Mouse (Mus musculus) neural tube, embryonic 12.5 days (tissue): Measurements from ENCODE around the gene Slc4a5. TPM values are rescaled to one million over a fixed set of nuclear protein-coding genes. Genes with fewer than 3 reads are reported as not detected.
A peak's percentile ranks its signal among the peaks of the same experiment; 100 is the strongest.

Experiments used
- ATAC-seq: fragments of 200-750 bp; cut with Nextera tagmentation; 2 replicates; pipeline ENCODE4 v1.8.0; 2017; ENCODE audit warnings: low read depth, mild to moderate bottlenecking, moderate TSS enrichment, moderate library complexity; ENCODE audit not compliant: low FRiP score
- H3K27ac ChIP-seq: fragments of 300-500 bp; sonication (generic); 2 replicates; pipeline ENCODE4 v1.5.1; 2016
- H3K27me3 ChIP-seq: fragments of 300-500 bp; sonication (generic); replicated peaks from 2 replicates; pipeline ENCODE4 v1.6.1; 2016; ENCODE audit warnings: mild to moderate bottlenecking
- H3K36me3 ChIP-seq: fragments of 300-500 bp; sonication (generic); 2 replicates; pipeline ENCODE4 v1.6.1; 2016; ENCODE audit warnings: mild to moderate bottlenecking
- H3K4me1 ChIP-seq: fragments of 300-500 bp; sonication (generic); 2 replicates; pipeline ENCODE4 v1.6.1; 2016
- H3K4me2 ChIP-seq: fragments of 300-500 bp; sonication (generic); replicated peaks from 2 replicates; pipeline ENCODE4 v1.6.1; 2016; ENCODE audit warnings: mild to moderate bottlenecking
- H3K4me3 ChIP-seq: fragments of 300-500 bp; sonication (generic); 2 replicates; pipeline ENCODE4 v1.5.1; 2016
- H3K9ac ChIP-seq: fragments of 300-500 bp; sonication (generic); 2 replicates; pipeline ENCODE4 v1.6.1; 2016; ENCODE audit warnings: mild to moderate bottlenecking
- H3K9me3 ChIP-seq: fragments of 300-500 bp; sonication (generic); 2 replicates; pipeline ENCODE4 v1.6.1; 2016; ENCODE audit warnings: mild to moderate bottlenecking
- WGBS: fragments of 180-500 bp; shearing (Covaris S2); methylation state at CpG from one replicate; pipeline ENCODE4 v1.1.7; 2016; 5-methylcytosine and 5-hydroxymethylcytosine counted together
- polyA plus RNA-seq: library from polyadenylated mRNA; unstranded; fragments of >200 nt; fragmentation: Nextera tagmentation; extraction: Ambion mirVana; gene quantifications from 2 replicates; pipeline ENCODE4 v1.2.1, GENCODE M21; 2016

The Slc4a5 gene
- polyA plus RNA-seq, 1 experiment from 2014 or later, result 0.34 TPM

GRCm38 (mm10) chr6:83237123-83237522, 17.5 kb downstream of the Slc4a5 start:
- H3K27me3 ChIP-seq, result 0 out of 2 replicates have a peak, but pooled peaks cover 2% of the 10 kb centered on the region
- H3K4me1 ChIP-seq, result peaks cover 18% of the 10 kb centered on the region
- H3K4me2 ChIP-seq, result peak overlapping the region; percentile 45
- no peaks in the 10 kb centered on the region for H3K36me3 ChIP-seq
- H3K4me3 ChIP-seq, result no peak overlapping the region
- WGBS, result 2% methylated on average over 8 of the region's 9 CpGs
- H3K9me3 ChIP-seq, result no peaks in the 10 kb centered on the region
- no peak overlapping the region for H3K9ac ChIP-seq
- H3K27ac ChIP-seq, result no peak overlapping the region
- no peak for ATAC-seq

- H3K9ac ChIP-seq, result no peak overlapping the region
- no peaks in the 10 kb centered on the region for H3K36me3 ChIP-seq
- H3K9me3 ChIP-seq, result no peaks in the 10 kb centered on the region
- H3K4me3 ChIP-seq, result no peak overlapping the region
- H3K27me3 ChIP-seq, result no peaks in the 10 kb centered on the region
- ATAC-seq, result no peak
- 55% methylated on average over 10 of the region's 10 CpGs for WGBS
- H3K4me1 ChIP-seq, result no peaks in the 10 kb centered on the region
- no peak overlapping the region for H3K27ac ChIP-seq
- no peak overlapping the region for H3K4me2 ChIP-seq
Measured at GRCm38 (mm10) chr6:83244422-83245061, 24.9 kb downstream of the Slc4a5 start.

GRCm38 (mm10) chr6:83245134-83245533, 25.5 kb downstream of the Slc4a5 start:
- no peak overlapping the region for H3K27ac ChIP-seq
- WGBS, result 91% methylated on average over 6 of the region's 6 CpGs

GRCm38 (mm10) chr6:83245997-83246396, 26.4 kb downstream of the Slc4a5 start:
- H3K27me3 ChIP-seq, result no peaks in the 10 kb centered on the region
- no peaks in the 10 kb centered on the region for H3K4me1 ChIP-seq
- no peaks in the 10 kb centered on the region for H3K36me3 ChIP-seq
- H3K9me3 ChIP-seq, result no peaks in the 10 kb centered on the region
- 98% methylated on average over 1 of the region's 1 CpGs for WGBS
- no peak for ATAC-seq
- no peak overlapping the region for H3K27ac ChIP-seq
- no peak overlapping the region for H3K4me3 ChIP-seq
- no peak overlapping the region for H3K9ac ChIP-seq
- no peak overlapping the region for H3K4me2 ChIP-seq

More at GRCm38 (mm10) chr6:83245134-83245533, 25.5 kb downstream of the Slc4a5 start:
- Histone ChIP-seq H3K9ac (no peak overlapping the region), H3K4me3 (no peak overlapping the region), H3K36me3 (no peaks in the 10 kb centered on the region), H3K4me1 (no peaks in the 10 kb centered on the region), H3K27me3 (no peaks in the 10 kb centered on the region), H3K4me2 (no peak overlapping the region), H3K9me3 (no peaks in the 10 kb centered on the region)
- no peak for ATAC-seq

GRCm38 (mm10) chr6:83246750-83247149, 27.1 kb downstream of the Slc4a5 start:
- no peaks in the 10 kb centered on the region for H3K27me3 ChIP-seq
- WGBS, result 90% methylated on average over 4 of the region's 4 CpGs
- H3K9me3 ChIP-seq, result no peaks in the 10 kb centered on the region
- no peak overlapping the region for H3K4me2 ChIP-seq
- H3K27ac ChIP-seq, result no peak overlapping the region
- ATAC-seq, result no peak
- no peak overlapping the region for H3K4me3 ChIP-seq
- H3K36me3 ChIP-seq, result no peaks in the 10 kb centered on the region
- H3K4me1 ChIP-seq, result no peaks in the 10 kb centered on the region
- H3K9ac ChIP-seq, result no peak overlapping the region

GRCm38 (mm10) chr6:83247153-83247552, 27.5 kb downstream of the Slc4a5 start:
- Histone ChIP-seq H3K9ac (no peak overlapping the region), H3K27ac (no peak overlapping the region), H3K36me3 (no peaks in the 10 kb centered on the region), H3K4me2 (no peak overlapping the region), H3K9me3 (no peaks in the 10 kb centered on the region), H3K4me3 (no peak overlapping the region), H3K27me3 (no peaks in the 10 kb centered on the region), H3K4me1 (no peaks in the 10 kb centered on the region)
- ATAC-seq, result no peak
- WGBS, result 88% methylated on average over 2 of the region's 2 CpGs

- Histone ChIP-seq H3K4me3 (no peak overlapping the region), H3K27ac (no peak overlapping the region), H3K9ac (no peak overlapping the region), H3K36me3 (no peaks in the 10 kb centered on the region), H3K4me2 (no peak overlapping the region), H3K27me3 (no peaks in the 10 kb centered on the region), H3K9me3 (no peaks in the 10 kb centered on the region), H3K4me1 (no peaks in the 10 kb centered on the region)
- no peak for ATAC-seq
- WGBS, result 74% methylated on average over 7 of the region's 7 CpGs
Measured at GRCm38 (mm10) chr6:83254242-83254641, 34.6 kb downstream of the Slc4a5 start.

- H3K36me3 ChIP-seq, result no peaks in the 10 kb centered on the region
- peaks cover 11% of the 10 kb centered on the region for H3K4me1 ChIP-seq
- no peak overlapping the region for H3K4me3 ChIP-seq
- no peaks in the 10 kb centered on the region for H3K9me3 ChIP-seq
- H3K9ac ChIP-seq, result no peak overlapping the region
- H3K27me3 ChIP-seq, result no peaks in the 10 kb centered on the region
- no peak overlapping the region for H3K4me2 ChIP-seq
- no peak for ATAC-seq
- no peak overlapping the region for H3K27ac ChIP-seq
- WGBS, result 93% methylated on average over 1 of the region's 1 CpGs
Measured at GRCm38 (mm10) chr6:83264516-83264915, 44.9 kb downstream of the Slc4a5 start.

GRCm38 (mm10) chr6:83265253-83265652, 45.6 kb downstream of the Slc4a5 start:
- no peak for ATAC-seq
- H3K9ac ChIP-seq, result no peak overlapping the region
- H3K4me1 ChIP-seq, result peaks cover 10% of the 10 kb centered on the region
- no peak overlapping the region for H3K27ac ChIP-seq
- H3K9me3 ChIP-seq, result no peaks in the 10 kb centered on the region
- H3K4me3 ChIP-seq, result no peak overlapping the region
- no peak overlapping the region for H3K4me2 ChIP-seq
- no peaks in the 10 kb centered on the region for H3K36me3 ChIP-seq
- no peaks in the 10 kb centered on the region for H3K27me3 ChIP-seq

GRCm38 (mm10) chr6:83265653-83266052, 46.0 kb downstream of the Slc4a5 start:
- H3K4me3 ChIP-seq, result no peak overlapping the region
- H3K4me1 ChIP-seq, result peaks cover 6% of the 10 kb centered on the region; the same call in 1 of the 2 replicates
- H3K4me2 ChIP-seq, result no peak overlapping the region
- 89% methylated on average over 4 of the region's 4 CpGs for WGBS
- H3K36me3 ChIP-seq, result no peaks in the 10 kb centered on the region
- H3K27me3 ChIP-seq, result no peaks in the 10 kb centered on the region
- H3K9ac ChIP-seq, result no peak overlapping the region
- no peak for ATAC-seq
- no peaks in the 10 kb centered on the region for H3K9me3 ChIP-seq
- H3K27ac ChIP-seq, result no peak overlapping the region

- Histone ChIP-seq H3K9ac (0 out of 2 replicates have a peak overlapping the region, but pooled peaks have one; percentile 38), H3K4me2 (peak overlapping the region; percentile 62), H3K4me3 (no peak overlapping the region), H3K4me1 (peaks cover 6% of the 10 kb centered on the region; the same call in 1 of the 2 replicates), H3K9me3 (no peaks in the 10 kb centered on the region), H3K27me3 (no peaks in the 10 kb centered on the region), H3K27ac (peak overlapping the region; percentile 43; the same call in 1 of the 2 replicates), H3K36me3 (no peaks in the 10 kb centered on the region)
- WGBS, result 78% methylated on average over 4 of the region's 4 CpGs
- ATAC-seq, result no peak
Measured at GRCm38 (mm10) chr6:83267616-83268015, 48.0 kb downstream of the Slc4a5 start.

- Histone ChIP-seq H3K36me3 (no peaks in the 10 kb centered on the region), H3K4me2 (peak overlapping the region; percentile 62), H3K9me3 (no peaks in the 10 kb centered on the region), H3K4me3 (peak overlapping the region; percentile 49), H3K4me1 (peaks cover 6% of the 10 kb centered on the region; the same call in 1 of the 2 replicates), H3K27ac (peak overlapping the region; percentile 66), H3K27me3 (no peaks in the 10 kb centered on the region), H3K9ac (peak overlapping the region; percentile 69)
- ATAC-seq, result peak; percentile 91
- 2% methylated on average over 28 of the region's 28 CpGs for WGBS
Measured at GRCm38 (mm10) chr6:83268144-83269010, 48.7 kb downstream of the Slc4a5 start.
